Mouse (Mus musculus): ENCODE data around the gene Intu. TPM values are rescaled to one million over a fixed set of nuclear protein-coding genes. Genes with fewer than 3 reads are reported as not detected.

Intu gene
- polyA plus RNA-seq, 1 experiment from 2014 or later = 3.5 TPM

DNA sequence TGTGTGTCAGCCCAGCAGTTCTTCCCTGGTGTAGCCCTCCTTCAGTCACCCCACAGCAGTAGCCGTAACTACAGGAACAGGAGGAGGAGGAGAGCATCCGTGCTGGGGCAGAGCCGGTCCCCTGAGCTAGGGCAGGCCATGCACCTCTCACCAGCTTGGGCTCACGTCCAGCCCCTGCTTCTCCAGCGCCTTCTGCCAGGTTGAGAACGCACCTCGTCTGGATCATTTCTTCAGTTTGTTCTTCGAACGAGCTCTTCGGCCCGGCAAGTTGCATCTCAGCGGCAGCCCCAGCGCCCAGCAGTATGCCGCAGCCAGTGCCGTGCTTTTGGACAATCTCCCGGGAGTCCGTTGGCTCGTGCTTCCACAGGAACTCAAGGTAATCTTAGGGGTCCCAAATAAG, 152.1 kb downstream of the Intu start:
- H3K27me3 ChIP-seq (replicated peaks; ENCODE audit: control insufficient read depth, insufficient read depth, low read length) = no peaks in the 10 kb centered on the region
- no peaks in the 10 kb centered on the region for H3K36me3 ChIP-seq (ENCODE audit: control insufficient read depth, insufficient read depth, low read length)
- H3K9me3 ChIP-seq (ENCODE audit: control insufficient read depth, low read length) = no peaks in the 10 kb centered on the region
- ATAC-seq (replicated peaks; ENCODE audit: low FRiP score, low TSS enrichment, low read depth) = no peak
- H3K27ac ChIP-seq (ENCODE audit: low read depth) = no peak overlapping the region
- H3K4me3 ChIP-seq (ENCODE audit: low read depth, low read length) = no peak overlapping the region
- no peak overlapping the region for H3K4me2 ChIP-seq (ENCODE audit: low read length)
- 92% methylated on average over 18 of the region's 18 CpGs for WGBS
- H3K9ac ChIP-seq (ENCODE audit: low read length) = no peak overlapping the region
- DNase-seq (ENCODE audit: low spot score) = no peak
- peaks cover 8% of the 10 kb centered on the region; the same call in 1 of the 2 replicates for H3K4me1 ChIP-seq (replicated peaks; ENCODE audit: control insufficient read depth, insufficient read depth, low read length)

DNA sequence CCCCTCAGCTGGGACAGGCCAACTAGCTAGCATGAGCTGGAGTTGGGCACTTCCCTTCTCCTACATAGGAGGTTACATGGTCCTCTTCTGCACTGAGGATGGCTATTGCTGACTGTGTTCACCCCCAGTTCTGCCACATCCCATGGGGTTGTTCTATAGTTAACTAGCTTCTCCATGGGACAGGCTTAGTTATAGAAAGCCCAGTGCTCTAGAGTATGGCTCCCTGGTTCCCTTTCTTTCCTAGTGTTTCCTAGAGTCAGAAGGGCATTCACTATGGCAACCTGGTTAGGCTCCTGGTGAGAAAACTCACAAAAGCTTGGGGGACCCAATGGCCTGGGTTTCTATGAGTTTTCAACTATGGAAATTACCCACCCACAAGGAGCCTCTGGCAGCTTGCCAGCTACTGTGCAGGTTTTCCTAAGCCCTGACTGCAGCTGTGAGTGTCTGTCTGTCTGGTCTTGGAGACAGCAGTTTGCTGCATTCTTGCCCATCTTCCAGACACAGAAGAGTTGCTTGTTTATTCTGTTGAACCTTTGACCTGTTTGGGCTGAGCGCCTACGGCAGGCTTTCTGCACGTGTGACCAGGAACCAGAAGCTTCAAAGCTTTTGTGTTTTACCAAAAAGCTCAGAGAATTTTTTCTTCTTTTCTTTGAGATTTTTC, 154.9 kb downstream of the Intu start:
- Histone ChIP-seq H3K36me3 (ENCODE audit: control insufficient read depth, insufficient read depth, low read length) (no peaks in the 10 kb centered on the region), H3K4me3 (ENCODE audit: low read depth, low read length) (no peak overlapping the region), H3K4me1 (replicated peaks; ENCODE audit: control insufficient read depth, insufficient read depth, low read length) (peaks cover 8% of the 10 kb centered on the region; the same call in 1 of the 2 replicates), H3K9me3 (ENCODE audit: control insufficient read depth, low read length) (no peaks in the 10 kb centered on the region), H3K4me2 (ENCODE audit: low read length) (no peak overlapping the region), H3K9ac (ENCODE audit: low read length) (no peak overlapping the region), H3K27me3 (replicated peaks; ENCODE audit: control insufficient read depth, insufficient read depth, low read length) (no peaks in the 10 kb centered on the region), H3K27ac (ENCODE audit: low read depth) (no peak overlapping the region)
- WGBS = 15% methylated on average over 3 of the region's 3 CpGs
- DNase-seq (ENCODE audit: low spot score) (peak; percentile 69), ATAC-seq (replicated peaks; ENCODE audit: low FRiP score, low TSS enrichment, low read depth) (0 out of 2 replicates have a peak, but pooled peaks have one; percentile 62)

DNA sequence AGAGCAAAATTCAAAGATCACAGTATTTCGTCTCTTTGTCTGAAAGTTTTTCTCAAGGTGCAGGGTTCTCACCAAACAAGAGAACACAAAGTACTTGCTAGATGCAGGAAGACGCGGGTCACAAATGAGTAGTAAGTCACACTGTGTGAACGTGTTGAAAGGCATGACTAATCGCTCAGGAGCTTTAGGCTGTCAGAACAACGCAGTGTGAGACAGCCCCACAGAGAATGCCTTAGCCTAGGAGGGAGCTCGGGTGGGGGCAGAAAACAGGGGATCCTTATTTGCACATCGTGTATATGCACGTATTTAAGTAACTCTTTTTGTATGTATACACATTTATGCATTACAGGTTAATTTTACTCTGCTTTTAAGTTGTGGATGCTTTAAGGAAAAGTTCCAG, 155.8 kb downstream of the Intu start:
- Histone ChIP-seq H3K4me1 (replicated peaks; ENCODE audit: control insufficient read depth, insufficient read depth, low read length) (peaks cover 8% of the 10 kb centered on the region; the same call in 1 of the 2 replicates), H3K4me2 (ENCODE audit: low read length) (no peak overlapping the region), H3K4me3 (ENCODE audit: low read depth, low read length) (no peak overlapping the region), H3K27ac (ENCODE audit: low read depth) (no peak overlapping the region), H3K9ac (ENCODE audit: low read length) (no peak overlapping the region), H3K27me3 (replicated peaks; ENCODE audit: control insufficient read depth, insufficient read depth, low read length) (no peaks in the 10 kb centered on the region), H3K9me3 (ENCODE audit: control insufficient read depth, low read length) (no peaks in the 10 kb centered on the region), H3K36me3 (ENCODE audit: control insufficient read depth, insufficient read depth, low read length) (no peaks in the 10 kb centered on the region)
- no peak for DNase-seq (ENCODE audit: low spot score)
- WGBS = 53% methylated on average over 9 of the region's 9 CpGs
- no peak for ATAC-seq (replicated peaks; ENCODE audit: low FRiP score, low TSS enrichment, low read depth)

DNA sequence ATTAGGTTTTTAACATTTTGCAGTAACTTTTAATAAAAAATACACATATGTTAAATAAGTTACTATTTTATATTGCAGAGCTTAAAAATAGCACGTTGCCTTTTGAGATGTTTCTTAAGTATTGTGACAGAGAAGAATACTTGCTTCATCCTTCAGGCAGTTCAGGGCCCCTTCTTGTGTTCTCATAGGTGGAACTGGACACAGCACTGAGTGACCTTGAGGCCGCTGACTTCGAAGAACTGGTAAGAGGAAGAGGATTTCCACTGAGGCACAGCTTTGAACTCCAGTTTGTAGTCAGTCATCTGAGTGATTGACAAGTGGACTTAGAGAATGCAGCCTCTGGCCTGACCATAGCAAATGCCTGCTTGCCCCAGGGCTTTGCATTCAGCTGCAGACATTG, 156.5 kb downstream of the Intu start:
- DNase-seq (ENCODE audit: low spot score) (no peak), ATAC-seq (replicated peaks; ENCODE audit: low FRiP score, low TSS enrichment, low read depth) (no peak)
- H3K4me3 ChIP-seq (ENCODE audit: low read depth, low read length) = no peak overlapping the region
- peaks cover 8% of the 10 kb centered on the region; the same call in 1 of the 2 replicates for H3K4me1 ChIP-seq (replicated peaks; ENCODE audit: control insufficient read depth, insufficient read depth, low read length)
- no peak overlapping the region for H3K4me2 ChIP-seq (ENCODE audit: low read length)
- H3K27ac ChIP-seq (ENCODE audit: low read depth) = no peak overlapping the region
- WGBS = 78% methylated on average over 3 of the region's 3 CpGs
- no peaks in the 10 kb centered on the region for H3K27me3 ChIP-seq (replicated peaks; ENCODE audit: control insufficient read depth, insufficient read depth, low read length)
- no peaks in the 10 kb centered on the region for H3K36me3 ChIP-seq (ENCODE audit: control insufficient read depth, insufficient read depth, low read length)
- no peaks in the 10 kb centered on the region for H3K9me3 ChIP-seq (ENCODE audit: control insufficient read depth, low read length)
- H3K9ac ChIP-seq (ENCODE audit: low read length) = no peak overlapping the region

DNA sequence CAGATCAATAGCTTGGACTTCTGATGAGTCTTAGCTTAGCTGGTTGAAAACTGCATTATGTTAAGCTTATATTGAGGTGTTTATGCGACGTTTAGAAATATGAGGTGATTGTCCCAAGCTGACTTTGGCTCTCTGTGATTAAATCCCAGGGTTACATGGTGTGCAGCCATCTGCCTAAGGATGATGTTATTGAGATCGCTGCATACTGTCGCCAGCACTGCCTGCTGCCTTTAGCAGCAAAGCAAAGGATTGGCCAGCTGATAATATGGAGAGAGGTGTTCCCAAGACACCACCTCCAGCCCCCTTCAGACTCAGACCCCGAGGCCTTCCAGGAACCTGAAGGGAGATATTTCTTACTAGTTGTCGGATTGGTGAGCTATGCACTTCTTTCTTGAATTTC, 160.5 kb downstream of the Intu start:
- ATAC-seq (replicated peaks; ENCODE audit: low FRiP score, low TSS enrichment, low read depth) (no peak), DNase-seq (ENCODE audit: low spot score) (no peak)
- H3K27me3 ChIP-seq (replicated peaks; ENCODE audit: control insufficient read depth, insufficient read depth, low read length) = no peaks in the 10 kb centered on the region
- no peak overlapping the region for H3K4me3 ChIP-seq (ENCODE audit: low read depth, low read length)
- H3K36me3 ChIP-seq (ENCODE audit: control insufficient read depth, insufficient read depth, low read length) = no peaks in the 10 kb centered on the region
- 80% methylated on average over 6 of the region's 6 CpGs for WGBS
- H3K9ac ChIP-seq (ENCODE audit: low read length) = no peak overlapping the region
- no peak overlapping the region for H3K4me2 ChIP-seq (ENCODE audit: low read length)
- H3K27ac ChIP-seq (ENCODE audit: low read depth) = no peak overlapping the region
- H3K4me1 ChIP-seq (replicated peaks; ENCODE audit: control insufficient read depth, insufficient read depth, low read length) = no peaks in the 10 kb centered on the region
- no peaks in the 10 kb centered on the region for H3K9me3 ChIP-seq (ENCODE audit: control insufficient read depth, low read length)

DNA sequence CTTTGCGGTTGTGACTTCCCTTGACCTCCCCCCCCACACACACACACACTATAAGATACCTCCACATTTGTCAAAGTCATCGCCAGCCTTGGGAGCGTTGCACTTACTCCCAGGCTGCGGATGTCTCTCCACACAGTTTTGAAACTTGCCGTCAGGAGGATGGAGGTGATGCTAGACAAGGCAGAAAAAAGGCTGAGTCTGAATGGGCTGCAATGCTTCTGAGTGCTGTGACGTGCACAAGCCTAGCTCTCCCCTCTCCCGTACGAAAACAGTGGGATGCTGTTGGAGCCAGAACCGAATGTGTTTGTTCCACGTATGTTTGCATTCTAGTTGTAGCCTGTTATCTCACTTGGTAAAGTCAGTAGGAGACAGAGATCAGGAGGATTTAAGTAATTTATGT, 162.3 kb downstream of the Intu start:
- H3K4me3 ChIP-seq (ENCODE audit: low read depth, low read length) = no peak overlapping the region
- ATAC-seq (replicated peaks; ENCODE audit: low FRiP score, low TSS enrichment, low read depth) (no peak), DNase-seq (ENCODE audit: low spot score) (no peak)
- no peak overlapping the region for H3K27ac ChIP-seq (ENCODE audit: low read depth)
- WGBS = 74% methylated on average over 10 of the region's 10 CpGs
- H3K27me3 ChIP-seq (replicated peaks; ENCODE audit: control insufficient read depth, insufficient read depth, low read length) = no peaks in the 10 kb centered on the region
- H3K4me1 ChIP-seq (replicated peaks; ENCODE audit: control insufficient read depth, insufficient read depth, low read length) = no peaks in the 10 kb centered on the region
- no peak overlapping the region for H3K4me2 ChIP-seq (ENCODE audit: low read length)
- H3K9me3 ChIP-seq (ENCODE audit: control insufficient read depth, low read length) = no peaks in the 10 kb centered on the region
- no peak overlapping the region for H3K9ac ChIP-seq (ENCODE audit: low read length)
- H3K36me3 ChIP-seq (ENCODE audit: control insufficient read depth, insufficient read depth, low read length) = 0 out of 2 replicates have a peak, but pooled peaks cover 3% of the 10 kb centered on the region

DNA sequence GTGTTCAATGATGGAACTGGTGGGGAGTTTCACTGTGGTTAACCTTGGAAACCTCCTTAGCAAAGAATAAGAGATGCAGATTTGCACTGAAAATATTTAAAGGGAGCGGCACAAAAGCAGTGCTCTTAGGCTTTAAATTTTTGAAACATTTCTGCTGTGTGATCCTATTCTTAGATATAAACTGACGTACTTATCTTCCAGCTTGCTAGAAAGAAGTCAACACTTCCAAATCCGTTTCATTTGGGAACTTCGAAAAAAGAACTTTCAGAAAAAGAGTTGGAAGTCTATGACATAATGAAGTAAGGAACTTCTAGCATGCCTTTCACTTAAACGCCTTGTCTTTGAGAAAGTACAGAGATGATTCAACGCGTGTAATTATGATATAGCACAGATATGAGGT, 162.9 kb downstream of the Intu start:
- WGBS = 74% methylated on average over 7 of the region's 7 CpGs
- Histone ChIP-seq H3K4me1 (replicated peaks; ENCODE audit: control insufficient read depth, insufficient read depth, low read length) (no peaks in the 10 kb centered on the region), H3K27ac (ENCODE audit: low read depth) (no peak overlapping the region), H3K9me3 (ENCODE audit: control insufficient read depth, low read length) (no peaks in the 10 kb centered on the region), H3K9ac (ENCODE audit: low read length) (no peak overlapping the region), H3K36me3 (ENCODE audit: control insufficient read depth, insufficient read depth, low read length) (peaks cover 3% of the 10 kb centered on the region; the same call in 1 of the 2 replicates), H3K4me2 (ENCODE audit: low read length) (no peak overlapping the region), H3K27me3 (replicated peaks; ENCODE audit: control insufficient read depth, insufficient read depth, low read length) (no peaks in the 10 kb centered on the region), H3K4me3 (ENCODE audit: low read depth, low read length) (no peak overlapping the region)
- DNase-seq (ENCODE audit: low spot score) = no peak
- no peak for ATAC-seq (replicated peaks; ENCODE audit: low FRiP score, low TSS enrichment, low read depth)

DNA sequence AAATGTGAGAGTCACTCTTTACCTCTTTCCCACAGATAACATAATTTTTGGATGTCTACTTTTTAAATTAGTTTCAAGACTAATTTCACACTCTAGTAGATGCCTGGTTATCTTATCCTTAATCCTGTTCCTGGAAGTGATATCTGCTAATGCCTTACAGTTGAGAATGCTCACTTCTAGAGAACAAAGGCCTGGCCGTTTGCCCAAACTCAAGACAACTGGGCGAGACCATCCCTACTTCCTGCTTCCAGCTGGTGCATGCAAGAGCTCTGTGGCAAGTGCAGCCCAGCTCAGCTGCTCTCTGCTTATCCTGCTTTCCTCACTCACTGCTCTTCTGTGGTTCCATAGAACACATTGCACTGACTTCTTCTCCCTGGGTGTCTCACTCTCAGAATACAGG, 163.4 kb downstream of the Intu start:
- Histone ChIP-seq H3K9ac (ENCODE audit: low read length) (no peak overlapping the region), H3K9me3 (ENCODE audit: control insufficient read depth, low read length) (no peaks in the 10 kb centered on the region), H3K27ac (ENCODE audit: low read depth) (no peak overlapping the region), H3K27me3 (replicated peaks; ENCODE audit: control insufficient read depth, insufficient read depth, low read length) (no peaks in the 10 kb centered on the region), H3K4me2 (ENCODE audit: low read length) (no peak overlapping the region), H3K4me1 (replicated peaks; ENCODE audit: control insufficient read depth, insufficient read depth, low read length) (no peaks in the 10 kb centered on the region), H3K4me3 (ENCODE audit: low read depth, low read length) (no peak overlapping the region), H3K36me3 (ENCODE audit: control insufficient read depth, insufficient read depth, low read length) (peaks cover 3% of the 10 kb centered on the region; the same call in 1 of the 2 replicates)
- DNase-seq (ENCODE audit: low spot score) (no peak), ATAC-seq (replicated peaks; ENCODE audit: low FRiP score, low TSS enrichment, low read depth) (no peak)
- 41% methylated on average over 2 of the region's 2 CpGs for WGBS

DNA sequence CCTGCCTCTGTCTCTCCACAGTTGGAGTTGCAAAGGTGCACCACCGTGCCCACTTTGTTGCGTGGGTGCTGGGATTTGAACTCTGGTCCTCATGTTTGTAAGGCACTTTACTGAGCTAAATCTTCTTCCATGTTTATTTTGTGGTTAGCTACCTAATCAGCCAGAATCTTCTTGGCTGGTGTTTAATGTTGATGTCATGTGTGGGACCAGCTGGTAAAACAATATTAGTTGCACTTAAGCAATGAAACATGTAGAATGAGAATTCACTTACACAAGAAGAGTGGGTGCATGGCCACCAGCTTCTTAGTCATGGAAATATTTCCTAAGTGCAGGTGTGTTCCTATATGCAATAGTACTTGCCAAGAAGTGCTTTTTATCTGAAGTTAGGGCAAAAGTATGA, 164.1 kb downstream of the Intu start:
- Histone ChIP-seq H3K36me3 (ENCODE audit: control insufficient read depth, insufficient read depth, low read length) (peaks cover 8% of the 10 kb centered on the region; the same call in 1 of the 2 replicates), H3K4me3 (ENCODE audit: low read depth, low read length) (no peak overlapping the region), H3K4me2 (ENCODE audit: low read length) (no peak overlapping the region), H3K9ac (ENCODE audit: low read length) (no peak overlapping the region), H3K27me3 (replicated peaks; ENCODE audit: control insufficient read depth, insufficient read depth, low read length) (no peaks in the 10 kb centered on the region), H3K27ac (ENCODE audit: low read depth) (no peak overlapping the region), H3K9me3 (ENCODE audit: control insufficient read depth, low read length) (no peaks in the 10 kb centered on the region), H3K4me1 (replicated peaks; ENCODE audit: control insufficient read depth, insufficient read depth, low read length) (no peaks in the 10 kb centered on the region)
- ATAC-seq (replicated peaks; ENCODE audit: low FRiP score, low TSS enrichment, low read depth) (no peak), DNase-seq (ENCODE audit: low spot score) (no peak)
- 93% methylated on average over 2 of the region's 2 CpGs for WGBS

Measured in intestine, embryonic 14.5 days (tissue).